Mouse (Mus musculus) liver, postnatal 0 days (tissue): ENCODE results near the gene Ankrd13a. TPM values are rescaled to one million over a fixed set of nuclear protein-coding genes. Genes with fewer than 3 reads are reported as not detected.

Source experiments
- ATAC-seq: fragments of 200-750 bp; cut with Nextera tagmentation; 2 replicates; pipeline ENCODE4 v1.8.0; 2017; ENCODE audit warnings: mild to moderate bottlenecking, moderate library complexity
- DNase-seq: peaks from one replicate; pipeline ENCODE4 v3.0.0-alpha.2; 2016
- H3K27ac ChIP-seq: fragments of 300-500 bp; sonication (generic); 2 replicates; pipeline ENCODE4 v1.5.1; 2014; ENCODE audit warnings: antibody characterized with exemption, moderate library complexity, mild to moderate bottlenecking, low read depth
- H3K27me3 ChIP-seq: fragments of 300-500 bp; sonication (generic); 2 replicates; pipeline ENCODE4 v1.6.1; 2014; ENCODE audit warnings: low read length, control low read depth, mixed read lengths; ENCODE audit not compliant: insufficient read depth
- H3K36me3 ChIP-seq: fragments of 300-500 bp; sonication (generic); replicated peaks from 2 replicates; pipeline ENCODE4 v1.6.1; 2014; ENCODE audit warnings: mild to moderate bottlenecking, control low read depth, low read length, moderate library complexity, mixed read lengths; ENCODE audit not compliant: insufficient read depth
- H3K4me1 ChIP-seq: fragments of 300-500 bp; sonication (generic); 2 replicates; pipeline ENCODE4 v1.6.1; 2014; ENCODE audit warnings: antibody characterized with exemption, mild to moderate bottlenecking, control low read depth; ENCODE audit not compliant: insufficient read depth
- H3K4me2 ChIP-seq: fragments of 300-500 bp; sonication (generic); 2 replicates; pipeline ENCODE4 v1.6.1; 2014; ENCODE audit warnings: low read depth, mild to moderate bottlenecking, low read length, moderate library complexity, mixed read lengths
- H3K4me3 ChIP-seq: fragments of 300-500 bp; sonication (generic); 2 replicates; pipeline ENCODE4 v1.5.1; 2014; ENCODE audit warnings: low read depth, low read length
- H3K9ac ChIP-seq: fragments of 300-500 bp; sonication (generic); replicated peaks from 2 replicates; pipeline ENCODE4 v1.6.1; 2014; ENCODE audit warnings: mild to moderate bottlenecking, moderate library complexity
- H3K9me3 ChIP-seq: fragments of 300-500 bp; sonication (generic); 2 replicates; pipeline ENCODE4 v1.6.1; 2016; ENCODE audit warnings: mild to moderate bottlenecking, control low read depth, low read length, mixed read lengths
- CTCF ChIP-seq: sonication (generic); IDR thresholded peaks from 2 replicates; pipeline ENCODE4 v1.5.1; 2016; ENCODE audit warnings: antibody characterized with exemption, low read depth
- EP300 ChIP-seq: IDR thresholded peaks from 2 replicates; pipeline ENCODE4 v1.6.1; 2016; ENCODE audit warnings: antibody characterized with exemption, low read depth, mild to moderate bottlenecking
- WGBS: fragments of 180-500 bp; shearing (Covaris S2); extraction: QIAGEN DNeasy Blood & Tissue Kit; methylation state at CpG from one replicate; pipeline ENCODE4 v1.1.7; 2014; ENCODE audit not compliant: insufficient replicate concordance; 5-methylcytosine and 5-hydroxymethylcytosine counted together
- polyA plus RNA-seq: library from polyadenylated mRNA; unstranded; fragments of >200 nt; fragmentation: Nextera tagmentation; extraction: Ambion mirVana; gene quantifications from 2 replicates; pipeline ENCODE4 v1.2.1, GENCODE M21; 2015

Ankrd13a gene
- polyA plus RNA-seq, 1 experiment from 2014 or later = 26.7 TPM

- WGBS = 76% methylated on average over 5 of the region's 5 CpGs
- no peaks in the 10 kb centered on the region for H3K9me3 ChIP-seq
- H3K36me3 ChIP-seq = peaks cover 83% of the 10 kb centered on the region
- no peaks in the 10 kb centered on the region for H3K4me1 ChIP-seq
- H3K9ac ChIP-seq = no peak overlapping the region
- no peak for TF ChIP-seq EP300
- no peak for TF ChIP-seq CTCF
- H3K27me3 ChIP-seq = no peaks in the 10 kb centered on the region
- ATAC-seq = no peak
- H3K4me2 ChIP-seq = no peak overlapping the region
- DNase-seq = no peak
- no peak overlapping the region for H3K4me3 ChIP-seq
- no peak overlapping the region for H3K27ac ChIP-seq
Observed at GRCm38 (mm10) chr5:114745581-114745980, 28.9 kb upstream of the Ankrd13a start.

DNA sequence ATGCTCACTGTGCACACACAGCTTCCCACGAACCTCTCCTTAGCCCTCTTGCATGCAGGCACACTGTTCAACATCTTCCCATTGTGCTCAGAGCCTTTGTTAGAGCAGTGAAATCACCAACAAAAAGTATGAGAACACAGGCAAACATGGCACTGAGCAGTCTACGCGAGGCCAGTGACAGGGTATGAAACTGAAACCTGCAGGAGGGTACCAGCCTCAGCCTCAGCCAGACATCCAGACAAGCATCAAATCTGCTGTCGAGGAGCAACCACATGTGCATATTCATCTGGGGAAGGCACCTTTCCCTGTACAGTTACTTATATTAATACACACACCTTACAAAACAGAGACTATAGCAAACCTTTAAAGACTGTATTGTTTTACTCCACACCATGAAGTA is 27.6 kb upstream of the Ankrd13a start:
- TF ChIP-seq CTCF (no peak), EP300 (no peak)
- ATAC-seq (no peak), DNase-seq (no peak)
- H3K36me3 ChIP-seq = peaks cover 85% of the 10 kb centered on the region
- H3K9me3 ChIP-seq = no peaks in the 10 kb centered on the region
- 84% methylated on average over 4 of the region's 4 CpGs for WGBS
- H3K9ac ChIP-seq = no peak overlapping the region
- no peak overlapping the region for H3K27ac ChIP-seq
- no peaks in the 10 kb centered on the region for H3K4me1 ChIP-seq
- H3K4me2 ChIP-seq = no peak overlapping the region
- no peak overlapping the region for H3K4me3 ChIP-seq
- H3K27me3 ChIP-seq = no peaks in the 10 kb centered on the region

- DNase-seq = no peak
- no peak overlapping the region for H3K27ac ChIP-seq
- TF ChIP-seq EP300 (no peak), CTCF (no peak)
- 86% methylated on average over 5 of the region's 5 CpGs for WGBS
- H3K4me2 ChIP-seq = no peak overlapping the region
- H3K27me3 ChIP-seq = no peaks in the 10 kb centered on the region
- no peaks in the 10 kb centered on the region for H3K4me1 ChIP-seq
- peaks cover 85% of the 10 kb centered on the region for H3K36me3 ChIP-seq
- H3K4me3 ChIP-seq = no peak overlapping the region
- H3K9ac ChIP-seq = no peak overlapping the region
- ATAC-seq = no peak
- no peaks in the 10 kb centered on the region for H3K9me3 ChIP-seq
Observed at GRCm38 (mm10) chr5:114747521-114747920, 27.0 kb upstream of the Ankrd13a start.

GRCm38 (mm10) chr5:114750325-114750724 is 24.2 kb upstream of the Ankrd13a start:
- H3K4me1 ChIP-seq = no peaks in the 10 kb centered on the region
- WGBS = 89% methylated on average over 10 of the region's 10 CpGs
- TF ChIP-seq EP300 (no peak), CTCF (no peak)

DNA sequence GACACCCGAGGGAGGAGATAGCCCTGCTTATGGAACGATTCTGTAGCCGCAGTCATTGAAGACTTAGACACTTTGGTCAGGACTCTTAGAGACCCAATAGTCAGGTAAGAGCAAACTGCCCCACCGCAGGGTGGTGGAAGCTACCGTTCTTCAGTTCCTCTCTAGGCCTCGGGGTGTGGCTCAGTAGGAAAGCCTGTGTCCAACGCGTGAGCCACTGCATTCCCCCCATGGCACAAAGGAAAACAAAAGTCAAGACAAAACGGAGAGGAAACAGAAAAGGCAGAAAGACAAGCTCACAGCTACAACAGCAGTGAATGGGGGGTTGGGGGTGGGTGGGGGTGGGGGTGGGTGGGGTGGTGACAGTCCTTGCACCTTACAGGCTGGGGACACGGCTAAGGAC is 22.1 kb upstream of the Ankrd13a start:
- no peaks in the 10 kb centered on the region for H3K4me1 ChIP-seq
- no peak overlapping the region for H3K4me3 ChIP-seq
- ATAC-seq (no peak), DNase-seq (no peak)
- no peak overlapping the region for H3K4me2 ChIP-seq
- no peaks in the 10 kb centered on the region for H3K27me3 ChIP-seq
- no peak overlapping the region for H3K27ac ChIP-seq
- H3K36me3 ChIP-seq = peaks cover 89% of the 10 kb centered on the region
- no peaks in the 10 kb centered on the region for H3K9me3 ChIP-seq
- 85% methylated on average over 10 of the region's 10 CpGs for WGBS
- TF ChIP-seq CTCF (no peak), EP300 (no peak)
- H3K9ac ChIP-seq = no peak overlapping the region

More at GRCm38 (mm10) chr5:114750325-114750724, 24.2 kb upstream of the Ankrd13a start:
- Histone ChIP-seq H3K27ac (no peak overlapping the region), H3K4me2 (no peak overlapping the region), H3K9me3 (no peaks in the 10 kb centered on the region), H3K27me3 (no peaks in the 10 kb centered on the region), H3K36me3 (peaks cover 84% of the 10 kb centered on the region), H3K4me3 (no peak overlapping the region), H3K9ac (no peak overlapping the region)
- no peak for DNase-seq
- ATAC-seq = no peak

GRCm38 (mm10) chr5:114753384-114753783 is 21.1 kb upstream of the Ankrd13a start:
- H3K27me3 ChIP-seq = no peaks in the 10 kb centered on the region
- H3K4me3 ChIP-seq = no peak overlapping the region
- ATAC-seq (no peak), DNase-seq (no peak)
- H3K9ac ChIP-seq = no peak overlapping the region
- no peaks in the 10 kb centered on the region for H3K4me1 ChIP-seq
- WGBS = 89% methylated on average over 10 of the region's 12 CpGs
- H3K36me3 ChIP-seq = peaks cover 88% of the 10 kb centered on the region
- H3K27ac ChIP-seq = no peak overlapping the region
- H3K4me2 ChIP-seq = no peak overlapping the region
- H3K9me3 ChIP-seq = no peaks in the 10 kb centered on the region
- no peak for TF ChIP-seq EP300
- TF ChIP-seq CTCF = no peak

DNA sequence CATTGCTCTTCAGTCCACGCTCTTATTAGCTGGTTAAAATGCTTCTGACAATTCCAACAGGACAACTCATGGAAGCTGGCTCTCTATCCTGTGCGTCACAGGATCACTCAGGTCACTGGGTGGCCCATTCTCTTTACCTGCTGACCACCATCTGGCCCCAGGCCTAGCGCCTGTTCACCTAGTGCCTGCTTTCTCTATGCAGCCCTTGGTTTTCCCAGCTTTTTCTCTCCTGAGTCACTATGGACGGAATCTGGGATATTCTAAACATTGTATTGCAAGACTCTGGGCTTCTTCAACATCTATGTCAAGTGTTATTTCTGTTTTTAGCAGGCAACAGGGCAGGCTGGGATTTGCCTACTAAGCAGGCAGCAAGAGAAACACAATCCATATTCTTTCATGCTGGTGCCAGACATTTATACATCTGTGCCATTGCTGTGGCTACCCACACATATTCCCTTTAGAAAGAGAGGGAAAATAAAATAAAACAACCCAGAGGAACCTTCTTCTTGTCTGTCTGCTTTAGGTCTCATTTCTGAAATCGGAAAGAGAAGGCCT is 14.9 kb upstream of the Ankrd13a start:
- ATAC-seq (no peak), DNase-seq (no peak)
- no peak overlapping the region for H3K27ac ChIP-seq
- 86% methylated on average over 5 of the region's 5 CpGs for WGBS
- no peaks in the 10 kb centered on the region for H3K9me3 ChIP-seq
- no peaks in the 10 kb centered on the region for H3K27me3 ChIP-seq
- H3K36me3 ChIP-seq = peaks cover 81% of the 10 kb centered on the region
- TF ChIP-seq CTCF (no peak), EP300 (no peak)
- H3K4me2 ChIP-seq = no peak overlapping the region
- no peak overlapping the region for H3K4me3 ChIP-seq
- H3K4me1 ChIP-seq = no peaks in the 10 kb centered on the region
- H3K9ac ChIP-seq = no peak overlapping the region
